Mouse (Mus musculus): ENCODE results near the gene Hsf2bp. TPM values are rescaled to one million over a fixed set of nuclear protein-coding genes. Genes with fewer than 3 reads are reported as not detected.

Hsf2bp gene
- total and polyA plus RNA-seq, 2 experiments from 2014 or later, result 0.16 to 1.3 TPM

DNA sequence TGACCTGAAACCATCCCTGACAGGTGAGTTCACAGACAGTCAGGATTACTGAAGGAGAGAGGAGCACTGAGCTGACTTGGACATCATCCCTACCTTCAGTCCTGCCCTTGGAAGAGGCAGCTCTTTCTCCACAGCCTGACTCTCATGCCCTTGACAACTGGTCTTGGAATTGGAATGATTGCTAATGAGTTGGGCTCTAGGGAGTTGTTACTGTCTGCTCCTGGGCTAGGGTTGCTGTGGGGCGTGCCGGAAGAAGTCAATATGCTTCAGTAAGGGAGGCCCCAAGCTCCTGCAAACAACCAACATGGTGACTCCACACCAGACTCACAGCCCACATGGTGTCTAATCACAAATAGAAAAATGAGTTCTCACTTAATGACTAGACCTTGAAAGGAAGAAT, 21.7 kb upstream of the Hsf2bp start:
- H3K9me3 ChIP-seq (ENCODE audit: low read length), result no peaks in the 10 kb centered on the region
- TF ChIP-seq CTCF (IDR thresholded peaks at IDR 0.05), result no peak
- H3K9ac ChIP-seq (replicated peaks; ENCODE audit: low read length, poor library complexity, severe bottlenecking), result no peak overlapping the region
- H3K36me3 ChIP-seq (ENCODE audit: insufficient read depth, low read length), result peaks cover 73% of the 10 kb centered on the region
- ATAC-seq (ENCODE audit: low FRiP score) (no peak), DNase-seq (ENCODE audit: low spot score) (no peak)
- no peak overlapping the region for H3K27ac ChIP-seq (ENCODE audit: low read depth, low read length)
- 89% methylated on average over 2 of the region's 2 CpGs for WGBS
- no peaks in the 10 kb centered on the region for H3K27me3 ChIP-seq (ENCODE audit: insufficient read depth, low read length)
- H3K4me2 ChIP-seq (ENCODE audit: low read depth, low read length, poor library complexity, severe bottlenecking), result no peak overlapping the region
- H3K4me1 ChIP-seq (ENCODE audit: insufficient read depth, low read length), result no peaks in the 10 kb centered on the region
- H3K4me3 ChIP-seq (ENCODE audit: low read depth, low read length), result no peak overlapping the region

DNA sequence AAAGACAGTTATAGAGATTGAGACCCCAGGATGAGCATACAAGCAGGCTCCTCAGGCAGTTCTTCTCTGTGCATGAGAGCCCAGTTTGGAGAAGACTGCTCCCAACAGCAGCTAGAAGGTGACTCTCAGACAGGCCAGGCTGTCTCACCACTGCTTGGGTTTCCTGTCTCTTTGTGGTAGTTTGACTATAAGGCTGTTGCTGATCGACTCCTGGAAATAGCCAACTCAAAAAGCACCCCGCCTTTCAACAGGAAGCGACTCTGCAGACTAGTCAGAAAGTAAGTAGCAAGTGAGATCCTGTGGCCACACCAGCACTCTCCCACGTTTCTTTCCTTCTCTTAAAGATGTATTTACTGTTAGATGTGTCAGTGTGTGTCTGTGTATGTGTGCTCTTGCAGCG, 17.5 kb upstream of the Hsf2bp start:
- H3K4me1 ChIP-seq (ENCODE audit: insufficient read depth, low read length), result no peaks in the 10 kb centered on the region
- H3K27me3 ChIP-seq (ENCODE audit: insufficient read depth, low read length), result no peaks in the 10 kb centered on the region
- no peak overlapping the region for H3K4me2 ChIP-seq (ENCODE audit: low read depth, low read length, poor library complexity, severe bottlenecking)
- no peak for TF ChIP-seq CTCF (IDR thresholded peaks at IDR 0.05)
- H3K27ac ChIP-seq (ENCODE audit: low read depth, low read length), result no peak overlapping the region
- 95% methylated on average over 5 of the region's 5 CpGs for WGBS
- H3K9ac ChIP-seq (replicated peaks; ENCODE audit: low read length, poor library complexity, severe bottlenecking), result no peak overlapping the region
- DNase-seq (ENCODE audit: low spot score) (no peak), ATAC-seq (ENCODE audit: low FRiP score) (no peak)
- no peak overlapping the region for H3K4me3 ChIP-seq (ENCODE audit: low read depth, low read length)
- H3K9me3 ChIP-seq (ENCODE audit: low read length), result no peaks in the 10 kb centered on the region
- H3K36me3 ChIP-seq (ENCODE audit: insufficient read depth, low read length), result peaks cover 69% of the 10 kb centered on the region

- Histone ChIP-seq H3K4me1 (ENCODE audit: insufficient read depth, low read length) (no peaks in the 10 kb centered on the region), H3K4me3 (ENCODE audit: low read depth, low read length) (no peak overlapping the region), H3K9me3 (ENCODE audit: low read length) (no peaks in the 10 kb centered on the region), H3K4me2 (ENCODE audit: low read depth, low read length, poor library complexity, severe bottlenecking) (no peak overlapping the region), H3K27ac (ENCODE audit: low read depth, low read length) (no peak overlapping the region), H3K9ac (replicated peaks; ENCODE audit: low read length, poor library complexity, severe bottlenecking) (no peak overlapping the region), H3K36me3 (ENCODE audit: insufficient read depth, low read length) (peaks cover 57% of the 10 kb centered on the region), H3K27me3 (ENCODE audit: insufficient read depth, low read length) (no peaks in the 10 kb centered on the region)
- no peak for ATAC-seq (ENCODE audit: low FRiP score)
- 74% methylated on average over 5 of the region's 5 CpGs for WGBS
- no peak for TF ChIP-seq CTCF (IDR thresholded peaks at IDR 0.05)
- peak; percentile 38 for DNase-seq (ENCODE audit: low spot score)
These were observed 16.3 kb upstream of the Hsf2bp start for GRCm38 (mm10) chr17:32052237-32053080.

DNA sequence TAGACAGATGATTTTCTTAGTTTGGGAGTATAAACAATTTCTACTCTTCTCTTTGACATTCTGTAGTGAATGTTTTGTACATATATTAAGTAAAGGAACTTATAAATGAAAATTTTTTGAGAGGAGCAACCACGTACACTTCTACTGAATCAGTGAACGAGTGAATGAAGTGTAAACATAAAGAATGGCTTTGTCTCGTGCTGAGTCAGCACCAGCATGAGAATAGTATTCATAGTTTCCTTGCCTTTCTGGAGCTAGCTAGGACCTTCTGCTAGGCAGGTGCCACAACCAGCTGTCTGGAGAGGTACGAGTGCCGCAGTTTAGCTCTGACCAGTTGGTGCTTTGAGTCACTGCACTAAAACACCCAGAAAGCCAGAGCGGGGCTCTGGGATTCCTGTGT, 14.5 kb upstream of the Hsf2bp start:
- no peak for DNase-seq (ENCODE audit: low spot score)
- ATAC-seq (ENCODE audit: low FRiP score), result no peak
- Histone ChIP-seq H3K36me3 (ENCODE audit: insufficient read depth, low read length) (peaks cover 38% of the 10 kb centered on the region), H3K9ac (replicated peaks; ENCODE audit: low read length, poor library complexity, severe bottlenecking) (no peak overlapping the region), H3K4me3 (ENCODE audit: low read depth, low read length) (no peak overlapping the region), H3K4me1 (ENCODE audit: insufficient read depth, low read length) (no peaks in the 10 kb centered on the region), H3K9me3 (ENCODE audit: low read length) (no peaks in the 10 kb centered on the region), H3K27me3 (ENCODE audit: insufficient read depth, low read length) (no peaks in the 10 kb centered on the region), H3K27ac (ENCODE audit: low read depth, low read length) (no peak overlapping the region), H3K4me2 (ENCODE audit: low read depth, low read length, poor library complexity, severe bottlenecking) (no peak overlapping the region)
- TF ChIP-seq CTCF (IDR thresholded peaks at IDR 0.05), result no peak
- 93% methylated on average over 6 of the region's 6 CpGs for WGBS

DNA sequence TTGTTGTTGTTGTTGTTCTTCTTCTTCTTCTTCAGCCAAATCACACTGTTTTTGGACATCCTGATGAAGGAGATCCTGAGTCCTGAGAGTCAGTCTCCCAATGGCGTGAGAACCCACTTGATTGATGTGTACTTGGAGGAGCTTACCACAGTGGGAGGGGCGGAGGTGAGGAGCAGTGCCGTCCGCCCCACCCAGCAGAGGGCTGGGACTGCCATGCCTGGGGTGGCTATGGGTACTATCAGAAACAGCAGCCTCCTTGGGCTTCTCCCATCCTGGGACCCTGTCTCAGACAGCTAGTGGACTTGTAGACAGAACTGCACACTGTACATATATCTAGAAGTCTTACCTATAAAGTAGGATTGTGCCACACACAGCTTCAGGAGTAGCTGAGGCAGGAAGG, 13.8 kb upstream of the Hsf2bp start:
- WGBS, result 81% methylated on average over 4 of the region's 4 CpGs
- DNase-seq (ENCODE audit: low spot score), result no peak
- TF ChIP-seq CTCF (IDR thresholded peaks at IDR 0.05), result no peak

DNA sequence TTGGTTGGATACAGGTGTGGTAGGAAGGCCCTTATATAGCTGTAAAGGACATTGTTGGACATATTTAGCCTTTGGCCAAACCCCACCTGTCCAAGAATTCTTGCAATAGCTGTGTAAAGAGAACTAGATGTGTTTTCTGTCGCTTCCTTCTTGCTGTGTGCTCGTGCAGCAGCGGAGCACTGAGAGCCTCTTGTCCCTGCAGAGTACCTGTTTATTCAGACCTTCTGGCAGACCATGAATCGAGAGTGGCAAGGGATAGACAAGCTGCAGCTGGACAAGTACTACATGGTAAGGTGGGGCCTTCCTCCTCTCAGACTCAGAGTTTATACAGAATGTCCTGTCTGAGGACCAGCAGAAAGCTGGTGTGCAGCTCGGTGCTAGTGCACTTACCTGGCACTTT, 12.2 kb upstream of the Hsf2bp start:
- TF ChIP-seq CTCF (IDR thresholded peaks at IDR 0.05), result no peak
- DNase-seq (ENCODE audit: low spot score) (no peak), ATAC-seq (ENCODE audit: low FRiP score) (no peak)
- Histone ChIP-seq H3K9me3 (ENCODE audit: low read length) (no peaks in the 10 kb centered on the region), H3K9ac (replicated peaks; ENCODE audit: low read length, poor library complexity, severe bottlenecking) (no peak overlapping the region), H3K36me3 (ENCODE audit: insufficient read depth, low read length) (peaks cover 23% of the 10 kb centered on the region), H3K4me3 (ENCODE audit: low read depth, low read length) (no peak overlapping the region), H3K27ac (ENCODE audit: low read depth, low read length) (no peak overlapping the region), H3K4me2 (ENCODE audit: low read depth, low read length, poor library complexity, severe bottlenecking) (no peak overlapping the region), H3K4me1 (ENCODE audit: insufficient read depth, low read length) (no peaks in the 10 kb centered on the region), H3K27me3 (ENCODE audit: insufficient read depth, low read length) (no peaks in the 10 kb centered on the region)
- 98% methylated on average over 5 of the region's 5 CpGs for WGBS

More for the DNA sequence above, 13.8 kb upstream of the Hsf2bp start:
- no peak overlapping the region for H3K9ac ChIP-seq (replicated peaks; ENCODE audit: low read length, poor library complexity, severe bottlenecking)
- H3K27ac ChIP-seq (ENCODE audit: low read depth, low read length), result no peak overlapping the region
- no peak overlapping the region for H3K4me2 ChIP-seq (ENCODE audit: low read depth, low read length, poor library complexity, severe bottlenecking)
- no peak overlapping the region for H3K4me3 ChIP-seq (ENCODE audit: low read depth, low read length)
- no peaks in the 10 kb centered on the region for H3K4me1 ChIP-seq (ENCODE audit: insufficient read depth, low read length)
- peaks cover 32% of the 10 kb centered on the region for H3K36me3 ChIP-seq (ENCODE audit: insufficient read depth, low read length)
- ATAC-seq (ENCODE audit: low FRiP score), result no peak
- H3K9me3 ChIP-seq (ENCODE audit: low read length), result no peaks in the 10 kb centered on the region
- no peaks in the 10 kb centered on the region for H3K27me3 ChIP-seq (ENCODE audit: insufficient read depth, low read length)
